Mouse (Mus musculus) cortical plate, adult 2 months (tissue): ENCODE measurements at regions not wholly inside any gene's neighbourhood (a gene's known extent, or its start where the extent isn't known, plus 50 kb on each side); places are given as distances from the start of the nearest gene placed in this dataset.

ENCODE experiments used
- H3K27ac ChIP-seq: fragments of 200-500 bp; 2 replicates; pipeline ENCODE4 v1.5.1; 2012; ENCODE audit warnings: low read length, control low read depth, inconsistent platforms; ENCODE audit not compliant: insufficient read depth
- H3K4me1 ChIP-seq: fragments of 200-500 bp; 2 replicates; pipeline ENCODE4 v1.6.1; 2011; ENCODE audit warnings: low read length; ENCODE audit not compliant: control insufficient read depth, insufficient read depth
- H3K4me3 ChIP-seq: fragments of 200-500 bp; 2 replicates; pipeline ENCODE4 v1.5.1; 2011; ENCODE audit warnings: mild to moderate bottlenecking, low read length, control low read depth; ENCODE audit not compliant: insufficient read depth
- CTCF ChIP-seq: fragments of 200-500 bp; IDR thresholded peaks from 2 replicates; pipeline ENCODE4 v1.5.1; 2011; ENCODE audit warnings: mild to moderate bottlenecking, control low read depth, low read length; ENCODE audit not compliant: insufficient read depth; ENCODE audit errors: extremely low read depth
- POLR2A ChIP-seq: fragments of 200-500 bp; IDR thresholded peaks from 2 replicates; pipeline ENCODE4 v1.6.1; 2011; ENCODE audit warnings: mild to moderate bottlenecking, low read length, control low read depth; ENCODE audit not compliant: insufficient read depth; ENCODE audit errors: extremely low read depth

DNA sequence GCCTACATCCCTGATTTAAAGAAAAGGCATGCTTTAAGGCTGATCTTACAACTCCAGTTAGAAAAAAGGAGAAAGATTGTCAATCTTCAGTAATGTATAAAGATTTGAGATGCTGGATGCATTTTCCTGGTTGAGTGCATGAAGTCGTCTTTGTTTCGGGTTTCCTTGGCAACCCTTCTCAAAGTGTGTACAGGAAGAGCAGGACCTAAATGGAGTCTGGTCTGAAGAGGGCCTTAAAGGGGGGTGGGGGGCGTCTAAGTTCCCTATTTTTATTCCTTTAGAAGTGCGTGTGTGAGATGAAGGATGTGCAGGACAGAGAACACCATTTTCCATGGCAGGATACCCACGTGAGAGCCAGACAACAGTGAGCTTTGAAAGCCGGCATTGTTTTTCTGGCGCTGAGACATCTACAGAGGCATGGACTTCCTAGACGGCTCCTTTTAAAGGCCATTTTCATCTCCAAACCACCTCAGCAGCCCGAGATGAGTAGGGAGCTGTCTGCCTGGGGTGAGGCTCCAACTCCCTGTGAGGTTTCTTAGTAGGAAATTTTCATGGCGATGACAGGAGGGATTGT lies 319.2 kb upstream of the G2e3 start:
- Histone ChIP-seq H3K4me1 (no peaks in the 10 kb centered on the region), H3K27ac (no peak overlapping the region), H3K4me3 (no peak overlapping the region)
- no peak for TF ChIP-seq CTCF
- TF ChIP-seq POLR2A = no peak

DNA sequence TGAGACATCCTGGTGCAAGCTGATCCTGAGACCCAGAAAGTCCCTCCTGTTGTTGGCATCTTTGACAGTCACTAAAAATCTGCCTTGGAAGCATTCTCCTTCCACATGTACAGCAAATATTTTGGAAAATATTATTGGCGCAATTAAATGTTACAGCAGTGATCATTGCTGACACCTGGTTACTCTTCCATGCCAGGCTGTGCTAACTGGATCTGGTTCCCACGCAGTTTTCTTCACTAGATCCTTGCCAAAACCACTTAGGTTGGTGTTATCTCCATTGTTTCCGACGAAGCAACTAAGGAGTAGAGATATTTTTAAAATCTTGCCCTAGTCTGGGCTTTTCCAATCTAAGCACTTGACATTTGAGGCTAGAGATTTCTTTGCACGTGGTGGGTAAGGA lies 321.8 kb upstream of the G2e3 start:
- no peak overlapping the region for H3K27ac ChIP-seq
- TF ChIP-seq POLR2A (no peak), CTCF (no peak)
- H3K4me3 ChIP-seq = no peak overlapping the region
- no peaks in the 10 kb centered on the region for H3K4me1 ChIP-seq

DNA sequence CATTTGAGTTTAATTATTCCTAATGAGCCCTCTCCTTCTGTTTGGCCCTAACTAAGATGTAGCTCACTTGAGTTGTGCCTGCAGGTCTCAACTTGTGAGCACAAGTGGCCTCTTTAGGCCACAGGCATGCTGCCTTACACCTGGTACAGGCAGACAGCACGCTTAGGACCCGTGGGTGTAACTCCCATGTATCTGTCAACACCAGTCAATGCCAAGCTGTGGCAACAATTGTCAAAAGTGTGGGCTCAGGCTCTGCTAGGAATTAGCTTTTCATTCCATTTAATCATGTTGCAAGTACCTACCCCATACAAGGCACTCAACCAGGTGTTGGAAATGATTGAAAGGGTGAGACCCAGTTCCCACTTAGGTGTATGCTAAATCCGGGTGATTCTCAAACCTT lies 322.3 kb upstream of the G2e3 start:
- H3K27ac ChIP-seq = no peak overlapping the region
- TF ChIP-seq POLR2A (no peak), CTCF (no peak)
- H3K4me3 ChIP-seq = no peak overlapping the region
- H3K4me1 ChIP-seq = no peaks in the 10 kb centered on the region

DNA sequence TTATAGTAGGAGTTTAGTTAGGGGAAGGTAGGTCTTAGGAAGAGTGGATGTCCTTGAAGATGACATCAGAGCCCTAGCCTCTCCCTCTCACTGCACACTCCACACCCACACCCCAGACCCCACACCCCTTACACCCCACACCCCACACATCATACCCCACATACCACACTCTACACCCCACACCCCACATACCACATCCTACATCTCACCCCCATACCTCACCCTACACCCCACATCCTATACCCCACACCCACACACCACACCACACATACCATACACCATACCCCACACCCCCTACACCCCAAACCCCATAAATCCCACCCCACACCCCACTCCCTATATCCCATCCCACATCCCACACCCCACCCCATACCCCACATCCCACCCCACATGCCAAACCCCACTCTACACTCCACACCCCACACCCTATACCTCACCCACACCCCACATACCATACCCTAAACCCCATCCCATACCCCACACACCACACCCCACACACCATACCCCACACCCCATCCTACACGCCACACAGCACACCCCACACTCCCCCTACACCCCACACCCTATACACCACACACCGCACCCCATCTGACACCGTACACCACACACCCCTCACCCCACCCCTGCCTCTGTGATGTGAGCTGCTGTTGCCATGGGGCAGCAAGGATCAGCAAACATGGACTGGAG lies 323.7 kb upstream of the G2e3 start:
- TF ChIP-seq CTCF (no peak), POLR2A (no peak)
- Histone ChIP-seq H3K27ac (no peak overlapping the region), H3K4me3 (no peak overlapping the region), H3K4me1 (no peaks in the 10 kb centered on the region; the same call in 1 of the 2 replicates)

DNA sequence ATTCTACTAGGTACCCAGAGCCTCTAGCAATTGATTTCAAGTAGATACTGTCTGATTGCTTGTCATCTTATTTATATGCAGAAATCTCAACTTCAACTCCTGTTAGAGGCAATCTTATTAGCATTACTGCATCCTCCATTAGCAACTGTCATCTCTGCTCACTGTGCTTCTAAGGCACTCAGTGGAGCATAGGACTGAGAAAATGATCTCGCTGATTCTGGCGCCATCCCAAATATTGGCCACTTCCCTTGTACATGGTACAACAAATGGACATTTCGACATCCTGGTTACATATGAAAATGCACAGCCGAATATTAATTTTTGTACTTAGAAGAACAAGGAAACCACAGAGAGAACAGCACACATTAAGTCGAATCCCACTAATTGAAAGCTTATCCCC lies 329.7 kb upstream of the G2e3 start:
- no peak overlapping the region for H3K27ac ChIP-seq
- H3K4me1 ChIP-seq = no peaks in the 10 kb centered on the region; the same call in 1 of the 2 replicates
- H3K4me3 ChIP-seq = no peak overlapping the region
- TF ChIP-seq POLR2A (no peak), CTCF (no peak)

DNA sequence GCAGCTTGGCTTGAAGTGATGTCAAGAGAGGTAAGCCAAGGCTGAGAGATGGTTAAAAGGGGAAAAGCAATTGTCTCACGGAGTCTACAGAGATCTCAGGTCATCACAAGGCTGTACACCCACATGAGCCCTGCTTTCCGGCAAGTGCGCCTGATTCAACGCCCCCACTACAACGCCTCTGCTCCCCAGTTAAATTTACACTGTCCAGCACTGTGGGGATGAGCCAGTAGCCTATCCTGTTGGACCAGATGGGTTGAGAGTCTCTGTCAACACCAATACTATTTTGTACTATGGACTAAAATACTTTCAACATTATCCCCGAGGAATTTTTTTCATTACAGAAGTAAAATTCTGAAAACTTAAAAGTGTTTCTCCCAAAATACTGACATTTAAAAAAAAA lies 331.8 kb upstream of the G2e3 start:
- Histone ChIP-seq H3K4me3 (no peak overlapping the region), H3K4me1 (no peaks in the 10 kb centered on the region; the same call in 1 of the 2 replicates), H3K27ac (no peak overlapping the region)
- TF ChIP-seq CTCF = no peak
- no peak for TF ChIP-seq POLR2A

DNA sequence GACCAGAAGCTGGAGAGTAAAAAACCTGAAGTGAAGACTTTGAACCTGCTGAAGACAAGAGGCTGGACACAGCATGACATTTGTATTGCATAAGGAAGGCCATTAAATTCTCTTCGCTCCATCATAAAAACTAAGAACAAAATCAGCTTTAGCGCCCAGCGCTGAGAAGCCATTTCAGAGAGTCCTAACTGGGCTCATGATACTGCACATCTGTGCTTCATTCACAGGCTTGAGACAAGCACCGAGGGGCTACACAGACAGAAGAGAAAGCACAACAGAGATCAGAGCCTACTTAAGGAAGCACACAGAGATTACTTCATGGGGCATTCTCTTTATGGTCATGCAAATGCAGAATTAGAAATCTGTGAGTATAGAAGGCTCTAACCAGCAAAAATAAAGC lies 338.2 kb upstream of the G2e3 start:
- Histone ChIP-seq H3K4me1 (no peaks in the 10 kb centered on the region), H3K4me3 (no peak overlapping the region), H3K27ac (no peak overlapping the region)
- no peak for TF ChIP-seq CTCF
- no peak for TF ChIP-seq POLR2A

DNA sequence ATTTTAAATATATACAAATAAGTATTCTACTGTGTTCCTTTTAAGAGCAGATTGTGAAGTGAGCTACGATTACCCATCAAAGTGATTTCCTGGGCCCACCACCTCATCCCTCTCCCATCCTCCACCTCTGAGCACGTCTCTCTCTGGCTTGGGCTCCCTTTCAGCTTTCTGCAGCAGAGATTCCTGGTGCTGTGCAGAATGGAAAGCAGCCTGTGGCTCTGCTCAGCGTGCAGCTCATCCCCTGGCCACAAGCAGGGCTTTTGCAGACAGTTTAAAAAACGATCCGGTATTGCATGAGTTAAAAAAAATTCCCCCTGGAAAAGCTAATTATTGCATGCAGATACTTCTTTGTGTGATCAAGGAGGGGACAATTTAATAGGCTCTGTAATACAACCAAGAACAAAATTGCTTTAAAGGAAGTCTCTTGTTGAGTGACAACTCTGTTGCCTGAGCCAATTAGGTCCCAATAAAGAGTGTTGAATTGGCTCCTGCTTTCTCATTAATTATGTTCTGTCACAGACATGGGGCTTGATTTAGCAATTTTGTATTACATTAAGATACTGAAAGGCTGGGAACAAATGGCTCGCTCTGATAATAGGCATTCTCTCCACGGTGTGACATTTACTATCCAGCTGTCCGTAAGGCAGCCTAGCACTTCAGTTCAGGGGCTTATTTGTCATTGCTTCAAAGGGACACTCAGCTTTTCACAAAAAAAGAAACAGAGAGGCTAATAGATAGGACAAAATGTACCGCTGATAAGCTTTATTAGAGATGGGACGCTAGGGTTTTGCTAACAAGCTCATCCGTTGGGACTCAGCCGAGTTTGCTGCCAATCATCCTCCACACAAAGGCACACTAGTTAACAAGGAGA lies 345.9 kb upstream of the G2e3 start:
- peaks cover 3% of the 10 kb centered on the region for H3K4me1 ChIP-seq
- TF ChIP-seq POLR2A (no peak), CTCF (no peak)
- no peak overlapping the region for H3K27ac ChIP-seq
- no peak overlapping the region for H3K4me3 ChIP-seq

DNA sequence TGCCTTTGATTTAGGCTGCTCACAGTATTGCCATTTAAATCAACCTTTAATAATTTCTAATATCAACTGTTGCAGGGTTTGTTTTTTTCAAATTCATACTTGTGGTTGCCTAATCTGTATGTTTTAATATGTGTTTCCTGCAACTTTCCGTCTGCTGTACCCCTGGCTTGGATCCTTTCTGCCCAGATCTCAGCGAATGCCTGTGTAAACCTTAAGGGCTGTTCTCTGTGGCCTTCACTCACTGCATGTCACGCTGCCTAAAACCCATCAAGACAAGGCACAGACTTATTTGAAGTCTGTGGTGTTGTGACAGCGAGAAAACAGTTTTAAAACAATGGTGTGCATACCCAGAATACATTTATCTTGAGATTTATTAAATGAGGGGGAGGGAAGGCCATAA lies 346.8 kb upstream of the G2e3 start:
- Histone ChIP-seq H3K4me3 (no peak overlapping the region), H3K4me1 (peaks cover 3% of the 10 kb centered on the region), H3K27ac (no peak overlapping the region)
- no peak for TF ChIP-seq CTCF
- TF ChIP-seq POLR2A = no peak

DNA sequence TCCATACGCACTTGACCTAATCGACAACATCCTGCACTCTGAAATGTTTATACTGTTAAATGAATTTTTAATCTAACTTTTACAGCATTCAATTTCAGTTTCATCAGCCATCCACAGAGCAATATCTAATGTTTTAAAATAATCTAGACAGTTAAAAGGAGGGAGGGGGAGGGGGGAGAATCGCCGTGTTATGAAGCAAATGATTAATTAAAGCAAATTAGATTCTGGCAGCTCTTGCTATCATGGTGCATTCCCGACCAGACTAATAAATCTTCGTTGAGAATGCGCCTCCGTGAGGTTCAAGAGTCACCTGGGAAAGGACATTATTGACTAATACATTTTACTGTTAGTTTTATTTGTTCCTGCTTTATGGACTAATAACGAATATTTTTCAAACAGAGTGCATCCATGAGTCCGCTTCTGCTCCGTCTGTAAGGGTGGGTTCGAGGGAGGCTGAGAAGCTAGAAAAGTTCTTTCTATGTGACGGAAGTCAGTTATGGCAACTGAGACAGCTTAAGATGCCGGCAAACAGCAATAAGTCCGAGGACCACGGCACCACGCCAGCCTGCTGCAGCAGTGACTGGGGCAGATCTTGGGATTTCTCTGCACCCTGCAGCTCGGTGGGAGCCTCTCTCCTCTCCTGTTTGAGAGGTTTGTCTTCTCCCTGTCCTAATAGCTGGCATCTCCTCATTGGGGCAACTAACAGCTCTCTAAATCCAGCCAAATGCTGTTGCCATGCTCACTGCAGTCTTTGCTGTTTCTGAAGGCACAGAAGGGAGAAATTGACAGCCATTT lies 347.4 kb upstream of the G2e3 start:
- no peak overlapping the region for H3K4me3 ChIP-seq

More for the DNA sequence above, 347.4 kb upstream of the G2e3 start:
- Histone ChIP-seq H3K27ac (no peak overlapping the region), H3K4me1 (peaks cover 3% of the 10 kb centered on the region)
- TF ChIP-seq POLR2A (no peak), CTCF (no peak)
